Mouse (Mus musculus) stomach, embryonic 16.5 days (tissue): ENCODE measurements around the gene Etv3. TPM values are rescaled to one million over a fixed set of nuclear protein-coding genes. Genes with fewer than 3 reads are reported as not detected.
"Not testable (repeated sequence)": the region's sequence is repeated elsewhere in the genome, so short reads cannot be mapped to it uniquely, and the experiment has no call there.

Source experiments
- ATAC-seq: fragments of 200-750 bp; cut with Nextera tagmentation; 2 replicates; pipeline ENCODE4 v1.8.0; 2017; ENCODE audit warnings: moderate number of reproducible peaks, moderate TSS enrichment; ENCODE audit not compliant: insufficient read depth, low FRiP score
- H3K27ac ChIP-seq: fragments of 300-500 bp; sonication (generic); 2 replicates; pipeline ENCODE4 v1.5.1; 2014; ENCODE audit warnings: low read length
- H3K27me3 ChIP-seq: fragments of 300-500 bp; sonication (generic); 2 replicates; pipeline ENCODE4 v1.6.1; 2014; ENCODE audit warnings: low read length, control low read depth, mixed read lengths; ENCODE audit not compliant: control insufficient read depth, insufficient read depth
- H3K36me3 ChIP-seq: fragments of 300-500 bp; sonication (generic); 2 replicates; pipeline ENCODE4 v1.6.1; 2014; ENCODE audit warnings: low read length; ENCODE audit not compliant: control insufficient read depth, insufficient read depth
- H3K4me1 ChIP-seq: fragments of 300-500 bp; sonication (generic); 2 replicates; pipeline ENCODE4 v1.6.1; 2014; ENCODE audit warnings: low read length, control low read depth, mixed read lengths; ENCODE audit not compliant: control insufficient read depth, insufficient read depth
- H3K4me2 ChIP-seq: fragments of 300-500 bp; sonication (generic); 2 replicates; pipeline ENCODE4 v1.6.1; 2014; ENCODE audit warnings: low read depth, low read length, mixed read lengths
- H3K4me3 ChIP-seq: fragments of 300-500 bp; sonication (generic); replicated peaks from 2 replicates; pipeline ENCODE4 v1.5.1; 2014; ENCODE audit warnings: mild to moderate bottlenecking, low read length
- H3K9ac ChIP-seq: fragments of 300-500 bp; sonication (generic); 2 replicates; pipeline ENCODE4 v1.6.1; 2014; ENCODE audit warnings: low read length
- H3K9me3 ChIP-seq: fragments of 300-500 bp; sonication (generic); replicated peaks from 2 replicates; pipeline ENCODE4 v1.6.1; 2016; ENCODE audit warnings: low read length, control low read depth; ENCODE audit not compliant: control insufficient read depth
- WGBS: fragments of 180-500 bp; shearing (Covaris S2); extraction: QIAGEN DNeasy Blood & Tissue Kit; methylation state at CpG from one replicate; pipeline ENCODE4 v1.1.7; 2014; 5-methylcytosine and 5-hydroxymethylcytosine counted together
- polyA plus RNA-seq: library from polyadenylated mRNA; unstranded; fragments of >200 nt; fragmentation: Nextera tagmentation; extraction: Ambion mirVana; gene quantifications from 2 replicates; pipeline ENCODE4 v1.2.1, GENCODE M21; 2015

The Etv3 gene
- polyA plus RNA-seq, 1 experiment from 2014 or later: 14.4 TPM

DNA sequence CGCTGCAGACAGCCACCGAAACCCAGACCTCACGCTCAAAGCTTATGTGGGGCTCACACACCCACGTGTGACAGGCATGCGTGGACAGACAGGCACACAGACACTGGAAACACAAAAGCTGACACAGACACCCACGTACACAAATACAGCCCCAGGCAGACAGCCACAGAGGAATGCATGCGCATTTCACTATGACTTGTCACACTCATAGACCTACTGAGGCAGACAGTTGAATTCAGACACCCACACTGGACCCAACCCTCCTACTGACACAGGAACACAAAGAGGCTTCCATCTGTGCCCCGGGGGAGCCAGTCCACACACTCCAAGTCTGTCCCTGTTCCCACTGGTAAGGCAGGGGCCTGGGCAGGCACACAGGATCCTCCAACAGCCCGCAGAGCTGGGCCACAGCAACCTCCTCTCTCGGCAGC lies 21.1 kb downstream of the Etv3 start:
- WGBS: 76% methylated on average over 10 of the region's 10 CpGs

DNA sequence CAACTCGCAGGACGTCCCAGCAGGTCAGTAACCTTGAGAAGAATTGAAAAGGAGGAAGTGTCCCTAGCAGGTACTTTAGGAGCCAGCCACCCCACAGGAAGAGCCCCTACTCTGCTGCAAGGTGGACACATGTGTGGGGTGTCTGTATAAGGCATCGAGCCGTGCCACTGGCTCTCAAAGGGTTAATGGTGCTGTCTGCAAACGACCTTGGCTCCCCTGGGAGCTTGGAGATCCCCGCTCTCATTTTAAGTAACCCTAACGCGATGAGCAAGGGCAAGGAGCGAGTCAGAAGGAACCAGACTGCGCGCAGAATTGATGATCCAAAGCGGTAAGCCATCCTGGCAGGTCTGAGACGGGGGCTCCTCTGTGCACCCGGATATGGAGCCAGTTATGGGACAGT lies 24.7 kb downstream of the Etv3 start:
- Histone ChIP-seq H3K9me3 (no peaks in the 10 kb centered on the region), H3K27me3 (no peaks in the 10 kb centered on the region), H3K4me3 (no peak overlapping the region), H3K36me3 (no peaks in the 10 kb centered on the region), H3K27ac (no peak overlapping the region), H3K4me2 (no peak overlapping the region), H3K4me1 (no peaks in the 10 kb centered on the region; the same call in 1 of the 2 replicates), H3K9ac (no peak overlapping the region)
- WGBS: 23% methylated on average over 14 of the region's 14 CpGs
- ATAC-seq: no peak

More for the DNA sequence above, 21.1 kb downstream of the Etv3 start:
- Histone ChIP-seq H3K27me3 (no peaks in the 10 kb centered on the region), H3K36me3 (no peaks in the 10 kb centered on the region), H3K4me2 (no peak overlapping the region), H3K4me3 (no peak overlapping the region), H3K27ac (no peak overlapping the region), H3K9ac (no peak overlapping the region), H3K9me3 (no peaks in the 10 kb centered on the region), H3K4me1 (peaks cover 6% of the 10 kb centered on the region)
- ATAC-seq: no peak

DNA sequence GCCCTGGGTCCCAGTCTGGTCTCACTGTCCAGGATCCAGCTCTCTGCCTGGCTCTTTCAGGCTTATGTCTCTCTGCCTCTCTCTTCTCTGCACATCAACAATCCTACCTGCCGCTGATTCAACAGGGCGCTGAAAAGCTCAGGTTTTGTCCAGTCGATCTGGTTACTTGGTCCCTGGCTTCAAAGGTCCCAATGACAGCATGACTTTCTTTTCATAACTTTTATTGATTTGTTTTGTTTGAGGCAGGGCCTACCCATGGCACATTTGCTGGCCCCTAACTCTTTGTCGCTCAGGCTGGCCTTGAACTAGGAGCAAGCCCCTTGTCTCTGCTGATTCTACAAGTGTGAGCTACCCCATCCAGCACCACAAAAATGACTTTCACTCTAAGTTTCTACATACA lies 27.1 kb downstream of the Etv3 start:
- no peaks in the 10 kb centered on the region for H3K9me3 ChIP-seq
- H3K27me3 ChIP-seq: no peaks in the 10 kb centered on the region
- WGBS: 80% methylated on average over 4 of the region's 4 CpGs
- no peak overlapping the region for H3K4me3 ChIP-seq
- no peak overlapping the region for H3K27ac ChIP-seq
- no peak overlapping the region for H3K9ac ChIP-seq
- ATAC-seq: no peak
- no peak overlapping the region for H3K4me2 ChIP-seq
- H3K36me3 ChIP-seq: no peaks in the 10 kb centered on the region
- no peaks in the 10 kb centered on the region; the same call in 1 of the 2 replicates for H3K4me1 ChIP-seq

- 59% methylated on average over 11 of the region's 11 CpGs for WGBS
- Histone ChIP-seq H3K27ac (no peak overlapping the region), H3K4me3 (no peak overlapping the region), H3K27me3 (no peaks in the 10 kb centered on the region), H3K36me3 (no peaks in the 10 kb centered on the region), H3K9me3 (no peaks in the 10 kb centered on the region), H3K4me2 (no peak overlapping the region), H3K4me1 (no peaks in the 10 kb centered on the region; the same call in 1 of the 2 replicates), H3K9ac (no peak overlapping the region)
- no peak for ATAC-seq
Measured at GRCm38 (mm10) chr3:87553196-87553935, 28.2 kb downstream of the Etv3 start.

GRCm38 (mm10) chr3:87554859-87555258 lies 29.7 kb downstream of the Etv3 start:
- H3K36me3 ChIP-seq, H3K9ac ChIP-seq, H3K4me2 ChIP-seq, H3K4me3 ChIP-seq, H3K27ac ChIP-seq, H3K9me3 ChIP-seq, ATAC-seq, H3K4me1 ChIP-seq, H3K27me3 ChIP-seq: not testable (repeated sequence)
- 73% methylated on average over 10 of the region's 13 CpGs for WGBS

DNA sequence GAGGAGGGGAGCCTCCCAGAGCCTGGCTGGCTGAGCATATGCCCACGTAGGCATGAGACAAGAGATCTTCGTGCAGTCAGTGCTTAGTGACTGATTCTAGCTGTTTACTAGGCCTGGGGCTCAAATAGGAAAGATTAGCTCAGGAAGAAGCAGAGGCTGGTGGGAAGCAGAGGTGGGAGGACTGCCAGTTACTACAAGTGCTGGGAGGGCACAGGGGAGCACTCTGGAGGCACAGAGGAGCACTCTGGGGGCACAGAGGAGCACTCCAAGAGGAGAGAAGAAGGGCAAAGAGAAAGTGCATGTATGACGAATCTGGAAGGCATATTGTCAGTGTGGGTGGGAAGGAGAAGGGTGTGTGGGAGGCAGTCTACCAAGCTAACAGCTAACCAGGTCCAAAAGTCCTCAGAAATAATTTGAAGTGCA lies 30.9 kb downstream of the Etv3 start:
- Histone ChIP-seq H3K4me3 (no peak overlapping the region), H3K4me1 (no peaks in the 10 kb centered on the region), H3K36me3 (no peaks in the 10 kb centered on the region), H3K27me3 (no peaks in the 10 kb centered on the region), H3K4me2 (no peak overlapping the region), H3K9me3 (no peaks in the 10 kb centered on the region), H3K27ac (peak overlapping the region; percentile 38), H3K9ac (no peak overlapping the region)
- WGBS: 57% methylated on average over 3 of the region's 3 CpGs
- ATAC-seq: no peak

DNA sequence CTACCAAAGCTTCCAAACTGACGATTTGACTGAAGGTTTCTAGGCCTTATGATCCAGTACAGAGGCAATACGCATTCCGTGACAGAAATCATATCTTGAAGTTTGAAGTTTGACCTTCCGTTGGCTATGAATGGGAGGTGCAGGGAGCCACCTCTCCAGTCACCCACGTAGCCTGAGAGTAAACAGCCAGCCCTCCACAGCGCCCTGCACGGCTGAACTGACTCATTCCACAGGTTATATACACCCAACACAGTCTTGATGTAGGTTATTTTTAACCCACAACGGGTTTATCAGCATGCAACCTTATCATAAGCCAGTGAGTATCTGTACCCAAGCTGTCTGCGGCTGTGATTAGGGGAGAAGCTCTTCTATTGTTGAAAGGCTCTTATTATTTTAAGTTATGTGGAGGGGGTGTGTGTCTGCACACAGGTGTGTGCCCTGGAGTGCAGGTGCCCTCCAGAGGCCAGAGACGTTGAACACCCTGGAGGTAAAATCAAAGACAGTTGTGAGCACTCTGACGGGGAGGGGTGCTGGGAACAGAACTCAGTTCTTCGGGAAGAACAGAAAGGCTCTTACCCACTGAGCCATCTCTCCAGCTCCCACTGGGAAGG lies 31.6 kb downstream of the Etv3 start:
- ATAC-seq: peak; percentile 83
- no peak overlapping the region for H3K4me2 ChIP-seq
- no peak overlapping the region for H3K9ac ChIP-seq
- no peaks in the 10 kb centered on the region for H3K9me3 ChIP-seq
- H3K27ac ChIP-seq: peak overlapping the region; percentile 38
- H3K4me3 ChIP-seq: no peak overlapping the region
- no peaks in the 10 kb centered on the region for H3K27me3 ChIP-seq
- no peaks in the 10 kb centered on the region for H3K4me1 ChIP-seq
- no peaks in the 10 kb centered on the region for H3K36me3 ChIP-seq
- WGBS: 59% methylated on average over 12 of the region's 12 CpGs

DNA sequence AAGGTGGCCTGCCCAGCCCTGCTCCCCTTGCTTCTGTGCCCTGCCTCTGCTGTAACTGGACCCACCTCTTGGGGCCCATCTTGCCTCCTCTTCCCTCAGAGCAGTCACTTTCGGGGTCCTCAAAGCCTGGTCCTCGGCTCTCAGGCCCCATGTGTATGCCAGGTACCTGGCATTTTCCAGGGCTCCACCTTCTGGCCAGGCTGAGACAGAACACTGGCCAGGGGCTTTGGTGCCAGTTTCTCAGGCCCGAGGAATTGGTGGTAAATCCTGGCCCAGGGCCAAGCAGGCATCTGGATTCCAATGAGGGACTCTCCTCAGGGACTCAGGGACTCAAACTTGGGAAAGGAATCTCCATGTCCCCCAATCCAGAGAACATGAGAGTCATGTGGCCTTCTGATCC lies 34.9 kb downstream of the Etv3 start:
- Histone ChIP-seq H3K27me3 (no peaks in the 10 kb centered on the region), H3K4me1 (no peaks in the 10 kb centered on the region), H3K9ac (no peak overlapping the region), H3K27ac (no peak overlapping the region), H3K9me3 (no peaks in the 10 kb centered on the region), H3K36me3 (no peaks in the 10 kb centered on the region), H3K4me2 (no peak overlapping the region), H3K4me3 (no peak overlapping the region)
- 57% methylated on average over 3 of the region's 3 CpGs for WGBS
- no peak for ATAC-seq

- Histone ChIP-seq H3K4me3 (no peak overlapping the region), H3K9ac (no peak overlapping the region), H3K27ac (no peak overlapping the region), H3K4me2 (no peak overlapping the region), H3K27me3 (no peaks in the 10 kb centered on the region), H3K9me3 (no peaks in the 10 kb centered on the region), H3K4me1 (0 out of 2 replicates have a peak, but pooled peaks cover under 1% of the 10 kb centered on the region), H3K36me3 (no peaks in the 10 kb centered on the region)
- ATAC-seq: no peak
- WGBS: 69% methylated on average over 8 of the region's 8 CpGs
Measured at GRCm38 (mm10) chr3:87561434-87561833, 36.2 kb downstream of the Etv3 start.
